Comparison of ENCODE assay signal across 9 mouse cellular contexts in genomic region chr3:63294791-63295190, GRCm38 (mm10). TPM values are rescaled to one million over a fixed set of nuclear protein-coding genes. Genes with fewer than 3 reads are reported as not detected.
DNase-seq lines count a peak whose midpoint lies in the region; ATAC-seq and TF ChIP-seq lines count a peak whose summit lies in the region.
"Had no signal": no experiment of that assay in that cellular context is flagged by ENCODE, and none has a peak within 500 bp of the region (broad histone marks: within the 10 kb centered on the region; RNA-seq: fewer than 3 reads in every experiment).

No protein-coding gene starts in this region.

- no peaks in the 10 kb centered on the region for H3K4me1 ChIP-seq in kidney, postnatal 0 days (replicated peaks; ENCODE audit: insufficient read depth, low read length)
- peaks cover 3% of the 10 kb centered on the region; the same call in 1 of the 2 replicates for H3K4me1 ChIP-seq in embryonic facial prominence, embryonic 14.5 days (ENCODE audit: control insufficient read depth, insufficient read depth, low read length)
- H3K4me1 ChIP-seq in hindbrain, postnatal 0 days (ENCODE audit: insufficient read depth, low read length): no peaks in the 10 kb centered on the region
- H3K4me1 ChIP-seq in neural tube, embryonic 12.5 days: 0 out of 2 replicates have a peak, but pooled peaks cover 4% of the 10 kb centered on the region

- DNase-seq in kidney, postnatal 0 days (ENCODE audit: low spot score): no peak
- no peak for DNase-seq in kidney, adult 9 months
- no peak for DNase-seq in embryonic facial prominence, embryonic 14.5 days (ENCODE audit: low spot score)
- no peak for DNase-seq in hindbrain, postnatal 0 days (ENCODE audit: low spot score)
- DNase-seq in thymus, adult 18-20 months: no peak
- DNase-seq in thymus, postnatal 4 days: no peak
- no peak for DNase-seq in right cerebral cortex, postnatal 25 days

- peak overlapping the region; percentile 92 for H3K4me2 ChIP-seq in kidney, postnatal 0 days (ENCODE audit: low read length)
- peak overlapping the region; percentile 84 for H3K4me2 ChIP-seq in embryonic facial prominence, embryonic 14.5 days (ENCODE audit: low read depth, low read length)
- H3K4me2 ChIP-seq in hindbrain, postnatal 0 days (ENCODE audit: low read depth, low read length): peak overlapping the region; percentile 95
- peak overlapping the region; percentile 100 for H3K4me2 ChIP-seq in neural tube, embryonic 12.5 days (replicated peaks)

- H3K9me3 ChIP-seq in kidney, postnatal 0 days (replicated peaks; ENCODE audit: low read length): no peaks in the 10 kb centered on the region
- H3K9me3 ChIP-seq in embryonic facial prominence, embryonic 14.5 days (ENCODE audit: control insufficient read depth, low read length): no peaks in the 10 kb centered on the region
- no peaks in the 10 kb centered on the region for H3K9me3 ChIP-seq in hindbrain, postnatal 0 days (ENCODE audit: low read length)
- H3K9me3 ChIP-seq in neural tube, embryonic 12.5 days: no peaks in the 10 kb centered on the region

- no peaks in the 10 kb centered on the region for H3K27me3 ChIP-seq in kidney, postnatal 0 days (ENCODE audit: insufficient read depth, low read length)
- no peaks in the 10 kb centered on the region for H3K27me3 ChIP-seq in embryonic facial prominence, embryonic 14.5 days (replicated peaks; ENCODE audit: control insufficient read depth, insufficient read depth, low read length)
- no peaks in the 10 kb centered on the region for H3K27me3 ChIP-seq in hindbrain, postnatal 0 days (ENCODE audit: insufficient read depth, low read length)
- H3K27me3 ChIP-seq in neural tube, embryonic 12.5 days (replicated peaks): peaks cover 15% of the 10 kb centered on the region; the same call in 1 of the 2 replicates

- no peaks in the 10 kb centered on the region for H3K36me3 ChIP-seq in kidney, postnatal 0 days (ENCODE audit: insufficient read depth, low read length)
- no peaks in the 10 kb centered on the region for H3K36me3 ChIP-seq in embryonic facial prominence, embryonic 14.5 days (ENCODE audit: control insufficient read depth, insufficient read depth, low read length)
- no peaks in the 10 kb centered on the region for H3K36me3 ChIP-seq in hindbrain, postnatal 0 days (ENCODE audit: insufficient read depth, low read length)
- H3K36me3 ChIP-seq in neural tube, embryonic 12.5 days: no peaks in the 10 kb centered on the region

- no peak for TF ChIP-seq CTCF in kidney, postnatal 0 days (IDR thresholded peaks at IDR 0.05; ENCODE audit: low read depth)
- TF ChIP-seq CTCF in hindbrain, postnatal 0 days (IDR thresholded peaks at IDR 0.05; ENCODE audit: low read depth): no peak

- peak overlapping the region; percentile 80; the same call in 1 of the 2 replicates for H3K9ac ChIP-seq in kidney, postnatal 0 days (ENCODE audit: low read depth, low read length)
- H3K9ac ChIP-seq in embryonic facial prominence, embryonic 14.5 days (ENCODE audit: low read depth, low read length): peak overlapping the region; percentile 87
- peak overlapping the region; percentile 44; the same call in 1 of the 2 replicates for H3K9ac ChIP-seq in hindbrain, postnatal 0 days (replicated peaks; ENCODE audit: low read length)
- H3K9ac ChIP-seq in neural tube, embryonic 12.5 days: peak overlapping the region; percentile 62; the same call in 1 of the 2 replicates

- H3K4me3 ChIP-seq in kidney, postnatal 0 days (replicated peaks; ENCODE audit: low read depth, low read length): peak overlapping the region; percentile 81
- peak overlapping the region; percentile 81 for H3K4me3 ChIP-seq in embryonic facial prominence, embryonic 14.5 days (ENCODE audit: low read depth, low read length)
- peak overlapping the region; percentile 82 for H3K4me3 ChIP-seq in hindbrain, postnatal 0 days (ENCODE audit: low read length)
- peak overlapping the region; percentile 69; the same call in 1 of the 2 replicates for H3K4me3 ChIP-seq in neural tube, embryonic 12.5 days

- no peak for ATAC-seq in kidney, postnatal 0 days (replicated peaks; ENCODE audit: low FRiP score, low read depth)
- ATAC-seq in embryonic facial prominence, embryonic 14.5 days (ENCODE audit: low read depth): no peak
- ATAC-seq in hindbrain, postnatal 0 days: no peak
- ATAC-seq in neural tube, embryonic 12.5 days (ENCODE audit: low FRiP score, low read depth): no peak

- H3K27ac ChIP-seq in kidney, postnatal 0 days: no peak overlapping the region
- H3K27ac ChIP-seq in embryonic facial prominence, embryonic 14.5 days (replicated peaks; ENCODE audit: low read depth, low read length): peak overlapping the region; percentile 99
- no peak overlapping the region for H3K27ac ChIP-seq in hindbrain, postnatal 0 days
- no peak overlapping the region for H3K27ac ChIP-seq in neural tube, embryonic 12.5 days

- WGBS in kidney, postnatal 0 days: 44% methylated on average over 4 of the region's 4 CpGs
- 28% methylated on average over 4 of the region's 4 CpGs for WGBS in embryonic facial prominence, embryonic 14.5 days
- 42% methylated on average over 4 of the region's 4 CpGs for WGBS in hindbrain, postnatal 0 days
- WGBS in neural tube, embryonic 12.5 days: 40% methylated on average over 4 of the region's 4 CpGs

RNA-seq across cellular contexts. Expression of gene Mme, which starts 53.5 kb away (rescaled TPM):
- polyA plus RNA-seq in kidney, postnatal 0 days (2015; fragmentation: Nextera tagmentation; extraction: Ambion mirVana): 64.2 and 66.4 TPM in 2 replicates
- 51.6 and 58.8 TPM in 2 replicates for polyA plus RNA-seq in embryonic facial prominence, embryonic 14.5 days (2014; fragmentation: Nextera tagmentation; extraction: Ambion mirVana)
- 4.9 and 9.0 TPM in 2 replicates for total RNA-seq in hindbrain, postnatal 0 days (2014; rRNA removed)
- 2.1 and 2.5 TPM in 2 replicates for polyA plus RNA-seq in hindbrain, postnatal 0 days (2015; fragmentation: Nextera tagmentation; extraction: Ambion mirVana)
- 4.4 and 4.8 TPM in 2 replicates for polyA plus RNA-seq in neural tube, embryonic 12.5 days (2016; fragmentation: Nextera tagmentation; extraction: Ambion mirVana)
- total RNA-seq: monocyte, adult 5-6 weeks had no signal
